Mouse (Mus musculus): ENCODE results near the gene Olfr1161.
"Not testable (repeated sequence)": the region's sequence is repeated elsewhere in the genome, so short reads cannot be mapped to it uniquely, and the experiment has no call there.

Olfr1161 gene

GRCm38 (mm10) chr2:88022474-88022873 is at the start of gene Olfr1161:
Gene Olfr1161, plus strand, starts transcription at chr2:88022774.
- not testable (repeated sequence) for DNase-seq

- DNase-seq = no peak
Measured at GRCm38 (mm10) chr2:87974563-87974962, 48.0 kb upstream of the Olfr1161 start, which contains the start of gene Olfr74. Gene Olfr74, minus strand, starts transcription at chr2:87974663.

- no peak for DNase-seq
Measured at GRCm38 (mm10) chr2:87989813-87990212, 32.8 kb upstream of the Olfr1161 start, which contains the start of gene Olfr1158. Gene Olfr1158, plus strand, starts transcription at chr2:87990113.

- DNase-seq = no peak
Measured at GRCm38 (mm10) chr2:88007515-88008318, 14.9 kb upstream of the Olfr1161 start, which contains the start of gene Olfr1160. Gene Olfr1160, minus strand, starts transcription at chr2:88008268.

GRCm38 (mm10) chr2:88037599-88037998 is 15.0 kb downstream of the Olfr1161 start, which contains the start of gene Olfr73:
Gene Olfr73, minus strand, starts transcription at chr2:88037699.
- no peak for DNase-seq

GRCm38 (mm10) chr2:88051029-88051428 is 28.5 kb downstream of the Olfr1161 start, which contains the start of gene Olfr1162:
Gene Olfr1162, minus strand, starts transcription at chr2:88051129.
- no peak for DNase-seq

GRCm38 (mm10) chr2:88063587-88063986 is 41.0 kb downstream of the Olfr1161 start:
- no peak for DNase-seq

GRCm38 (mm10) chr2:88071730-88072129 is 49.2 kb downstream of the Olfr1161 start, which contains the start of gene Olfr1163:
Gene Olfr1163, minus strand, starts transcription at chr2:88071830.
- DNase-seq = no peak
